Mouse (Mus musculus): Measurements from ENCODE around the gene Zfp593.
A peak's percentile ranks its signal among the peaks of the same experiment; 100 is the strongest.
"Not testable (repeated sequence)": the region's sequence is repeated elsewhere in the genome, so short reads cannot be mapped to it uniquely, and the experiment has no call there.

The Zfp593 gene

DNA sequence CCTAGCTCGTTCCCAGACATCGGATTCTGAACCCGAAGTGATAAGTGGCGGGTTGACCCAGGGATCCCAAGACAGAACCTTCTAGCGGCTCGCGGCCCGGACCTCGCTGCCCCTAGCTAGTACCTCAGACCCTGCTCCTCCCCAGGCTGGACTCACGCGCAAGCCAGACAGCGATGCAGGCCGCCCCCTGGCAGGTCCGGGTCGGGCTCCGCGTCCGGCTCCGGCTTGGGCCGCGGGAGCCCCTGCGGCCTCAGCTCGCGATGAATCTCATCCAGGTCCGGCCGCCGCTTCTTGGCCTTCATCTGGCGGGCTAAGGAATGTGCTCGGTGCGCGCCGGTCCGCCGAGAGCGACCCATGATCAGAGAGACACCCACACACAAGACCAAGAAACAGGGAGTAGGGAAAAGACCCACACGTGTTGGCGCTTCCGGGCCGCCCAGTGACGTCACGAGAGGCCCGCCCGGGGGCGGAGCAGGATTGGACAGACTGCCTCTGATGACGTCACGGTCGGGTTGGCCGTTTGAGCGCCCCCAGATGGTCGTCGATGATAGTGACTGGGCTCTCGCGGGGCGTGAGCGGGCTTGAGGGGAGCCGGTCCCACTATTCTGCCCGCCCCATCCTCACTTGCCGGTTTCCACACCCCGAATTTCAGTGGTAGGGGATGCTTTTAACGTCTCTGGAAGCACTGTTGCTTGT is at the start of gene Zfp593:
TSS of gene Zfp593 (minus strand) at position 445 of the 696 bp plus-strand sequence.
- DNase-seq (ENCODE audit: low spot score in 2 of 2) = peak; percentile 89 to 93

GRCm38 (mm10) chr4:134293692-134294163 is 48.3 kb upstream of the Zfp593 start:
- no peak for DNase-seq (ENCODE audit: low spot score in 2 of 2)

DNA sequence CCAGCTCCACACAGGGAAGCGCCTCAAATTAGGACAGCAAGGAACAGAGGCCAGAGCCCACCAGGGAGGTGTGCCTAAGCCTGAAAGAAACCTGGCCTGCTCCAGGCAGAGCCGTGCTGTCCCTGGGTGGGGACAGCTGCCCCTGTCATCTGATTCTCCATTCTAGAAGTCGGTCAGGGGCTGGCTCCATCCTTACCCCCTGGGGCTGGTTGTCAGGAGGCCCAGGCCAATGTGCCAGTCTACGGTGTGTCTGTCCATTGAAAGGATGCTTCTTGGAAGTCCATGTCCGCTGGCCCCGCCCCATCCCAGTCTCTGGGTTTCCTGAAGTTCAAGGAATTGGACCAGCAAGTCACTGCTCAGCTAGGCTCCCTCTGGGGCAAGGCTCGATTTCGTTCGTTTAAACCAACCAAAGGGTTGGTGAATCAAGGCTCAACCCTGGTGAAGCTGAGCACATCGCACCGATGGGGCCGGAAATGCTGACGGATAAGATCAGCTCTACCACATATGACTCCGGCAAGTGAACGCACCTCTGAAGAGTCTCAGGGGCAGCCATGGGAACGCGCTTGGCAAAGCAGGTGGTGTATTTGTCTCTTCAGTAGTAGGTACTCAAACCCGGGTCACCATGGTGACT is 47.8 kb upstream of the Zfp593 start:
- no peak for DNase-seq (ENCODE audit: low spot score in 2 of 2)

- peak; percentile 44 to 66 for DNase-seq (ENCODE audit: low spot score in 2 of 2)
Observed at GRCm38 (mm10) chr4:134292067-134292466, 46.7 kb upstream of the Zfp593 start.

GRCm38 (mm10) chr4:134288397-134289256 is 43.2 kb upstream of the Zfp593 start:
- DNase-seq (ENCODE audit: low spot score in 2 of 2) = no peak

DNA sequence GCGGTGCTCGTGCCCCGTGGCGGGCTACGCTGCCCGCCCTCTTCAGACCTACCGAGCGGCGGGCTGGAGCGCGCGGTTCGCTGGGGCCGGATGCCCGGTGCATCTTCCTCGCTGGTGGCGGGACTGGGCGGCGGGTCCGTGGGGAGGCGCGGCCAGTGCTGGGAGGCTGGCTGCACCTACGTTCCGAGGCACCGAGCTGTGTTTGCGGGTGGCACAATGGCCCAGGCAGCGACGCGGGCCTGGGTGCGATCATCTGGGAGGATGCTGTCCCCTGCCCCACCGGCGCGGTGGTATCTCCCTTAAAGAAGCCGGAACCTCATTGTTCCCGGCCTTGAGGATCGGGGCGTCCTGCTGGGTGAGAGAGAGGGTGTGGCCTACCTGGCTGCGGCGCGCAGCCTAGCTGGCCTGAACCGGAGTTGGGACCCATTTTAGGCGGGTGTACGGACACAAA is 42.2 kb upstream of the Zfp593 start, which contains the start of gene Pdik1l:
TSS of gene Pdik1l (minus strand) at position 321 of the 451 bp plus-strand sequence.
- peak; percentile 77 to 83 for DNase-seq (ENCODE audit: low spot score in 2 of 2)

GRCm38 (mm10) chr4:134287168-134287564 is 41.8 kb upstream of the Zfp593 start:
- DNase-seq (ENCODE audit: low spot score in 2 of 2) = peak; percentile 93 to 94

DNA sequence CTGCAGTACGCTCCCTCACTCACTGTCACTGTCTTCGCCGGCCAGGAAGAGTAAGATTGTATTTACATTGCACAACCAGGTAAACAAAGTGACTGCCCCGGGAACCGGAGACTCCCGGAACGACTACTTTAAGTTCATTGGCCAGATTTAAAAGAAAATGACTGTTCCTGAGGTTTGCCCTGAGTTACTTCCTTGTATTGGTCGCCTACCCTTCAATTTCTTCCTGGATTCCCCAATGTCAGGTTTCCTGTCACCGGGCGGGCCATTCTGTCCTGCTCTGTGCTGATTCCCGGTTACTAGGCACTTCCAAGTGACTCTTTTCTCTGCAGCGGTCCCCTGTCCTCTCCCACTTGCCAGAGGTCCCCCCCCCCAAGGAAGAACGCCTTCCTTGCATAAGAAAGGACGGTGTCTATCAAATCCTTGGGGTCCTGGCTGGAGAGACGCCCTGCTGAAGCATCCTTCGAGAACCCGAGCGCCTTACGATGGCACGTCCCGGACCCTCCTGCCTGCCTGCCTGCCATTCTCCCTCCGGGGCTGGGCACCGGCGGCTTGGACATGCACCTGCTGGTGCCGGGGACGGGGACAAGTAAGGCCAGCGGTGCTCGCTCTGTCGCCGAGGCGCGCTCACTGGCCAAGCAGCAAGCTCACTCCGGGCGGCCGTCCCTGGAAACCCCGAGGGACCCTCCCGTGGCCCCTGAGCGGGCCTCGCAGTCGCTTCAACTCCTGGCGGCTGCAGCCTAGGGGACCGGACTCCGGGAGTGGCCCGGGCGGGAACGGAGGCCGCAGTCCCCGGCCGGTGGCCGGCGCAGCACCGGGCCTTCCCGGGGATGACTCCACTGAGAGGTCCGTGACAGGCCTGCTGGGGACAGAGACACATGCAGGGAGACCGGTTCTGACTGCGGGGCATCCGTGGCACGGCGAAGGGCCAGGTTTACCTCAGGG is 41.1 kb upstream of the Zfp593 start:
- DNase-seq (ENCODE audit: low spot score in 2 of 2) = no peak

DNA sequence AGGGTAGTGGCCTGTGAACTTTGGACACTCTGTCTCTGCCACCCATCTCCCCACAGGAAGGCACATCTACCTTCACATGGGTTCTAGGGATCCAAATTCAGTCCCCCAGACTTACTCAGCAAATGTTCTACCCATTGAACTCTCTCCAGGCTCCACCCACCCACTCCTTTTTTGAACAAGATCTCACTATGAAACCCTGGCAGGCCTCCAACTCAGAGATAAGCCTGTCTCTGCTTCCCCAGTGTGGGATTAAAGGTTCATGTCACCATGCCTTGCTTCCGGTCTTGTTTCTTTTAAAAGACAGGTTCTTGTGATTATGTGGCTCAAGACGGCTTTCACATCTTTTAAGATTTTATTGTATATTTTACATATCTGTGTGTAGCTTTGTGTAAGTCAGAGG is 39.5 kb upstream of the Zfp593 start:
- peak; percentile 26 to 67 for DNase-seq (ENCODE audit: low spot score in 2 of 2)

- DNase-seq (ENCODE audit: low spot score in 2 of 2) = peak; percentile 78 to 84
Observed at GRCm38 (mm10) chr4:134273417-134274345, 28.3 kb upstream of the Zfp593 start.

DNA sequence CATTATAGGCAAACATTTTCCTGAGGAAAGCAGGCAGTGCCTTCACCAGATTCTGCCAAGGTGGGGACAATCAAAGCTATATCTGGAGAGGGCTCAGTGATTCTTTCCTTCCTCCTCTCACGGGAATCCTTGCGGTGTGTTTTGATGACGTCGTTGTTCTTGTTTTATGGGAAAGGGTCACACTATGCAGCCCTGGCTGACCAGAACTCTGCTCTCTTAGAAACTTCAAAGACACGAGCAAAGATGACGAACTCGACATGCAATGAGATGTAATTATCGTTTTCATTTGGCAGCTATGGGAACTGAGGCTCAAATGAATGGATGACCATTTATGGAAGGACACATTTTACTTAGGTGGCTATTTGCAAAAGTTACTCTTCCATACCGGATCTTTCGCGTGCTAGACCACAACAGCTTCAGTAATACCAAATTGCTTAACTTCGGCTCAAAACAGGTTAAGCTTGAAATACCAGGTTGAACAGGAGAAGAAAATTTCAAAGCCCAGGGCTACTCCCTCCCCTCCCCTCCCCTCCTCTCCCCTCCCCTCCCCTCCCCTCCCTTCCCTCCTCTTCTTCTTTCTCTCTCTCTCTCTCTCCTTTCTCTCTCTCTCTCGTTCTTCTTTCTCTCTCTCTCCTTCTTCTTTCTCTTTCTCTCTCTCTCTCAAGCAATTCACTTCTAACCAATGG is 27.5 kb upstream of the Zfp593 start:
- DNase-seq (ENCODE audit: low spot score in 2 of 2) = no peak

DNA sequence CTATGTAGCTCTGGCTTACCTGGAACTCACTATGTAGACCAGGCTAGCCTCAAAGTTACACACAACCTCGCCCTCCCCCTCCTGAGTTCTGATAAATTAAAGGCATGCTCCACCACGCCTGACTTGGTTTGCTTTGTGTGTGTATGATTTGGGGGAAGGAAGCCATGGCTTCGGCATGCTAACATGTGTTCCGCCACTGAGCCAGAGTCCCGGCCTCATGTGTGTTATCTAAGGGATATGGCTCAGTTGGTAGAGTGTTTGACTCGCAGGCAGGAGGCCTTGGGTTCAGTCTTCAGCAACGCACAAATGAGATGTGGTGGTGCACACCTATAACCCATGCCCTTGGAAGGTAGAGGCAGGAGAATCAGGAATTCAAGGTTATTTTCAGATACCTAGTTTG is 26.6 kb upstream of the Zfp593 start:
- no peak for DNase-seq (ENCODE audit: low spot score in 2 of 2)

DNA sequence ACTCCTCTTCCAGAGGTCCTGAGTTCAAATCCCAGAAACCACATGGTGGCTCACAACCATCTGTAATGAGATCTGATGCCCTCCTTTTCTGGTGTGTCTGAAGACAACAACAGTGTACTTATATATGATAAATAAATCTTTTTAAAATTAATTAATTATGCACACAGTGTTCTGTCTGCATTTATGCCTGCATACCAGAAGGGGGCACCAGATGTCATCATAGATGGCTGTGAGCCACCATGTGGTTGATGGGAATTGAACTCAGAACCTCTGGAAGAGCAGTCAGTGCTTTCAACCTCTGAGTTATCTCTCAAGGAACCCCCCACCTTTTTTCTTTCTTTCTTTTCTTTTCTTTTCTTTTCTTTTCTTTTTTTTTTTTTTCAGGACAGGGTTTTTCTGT is 24.2 kb upstream of the Zfp593 start:
- DNase-seq (ENCODE audit: low spot score in 2 of 2) = not testable (repeated sequence)

- DNase-seq (ENCODE audit: low spot score in 2 of 2) = no peak
Observed at GRCm38 (mm10) chr4:134268102-134268655, 22.8 kb upstream of the Zfp593 start.

DNA sequence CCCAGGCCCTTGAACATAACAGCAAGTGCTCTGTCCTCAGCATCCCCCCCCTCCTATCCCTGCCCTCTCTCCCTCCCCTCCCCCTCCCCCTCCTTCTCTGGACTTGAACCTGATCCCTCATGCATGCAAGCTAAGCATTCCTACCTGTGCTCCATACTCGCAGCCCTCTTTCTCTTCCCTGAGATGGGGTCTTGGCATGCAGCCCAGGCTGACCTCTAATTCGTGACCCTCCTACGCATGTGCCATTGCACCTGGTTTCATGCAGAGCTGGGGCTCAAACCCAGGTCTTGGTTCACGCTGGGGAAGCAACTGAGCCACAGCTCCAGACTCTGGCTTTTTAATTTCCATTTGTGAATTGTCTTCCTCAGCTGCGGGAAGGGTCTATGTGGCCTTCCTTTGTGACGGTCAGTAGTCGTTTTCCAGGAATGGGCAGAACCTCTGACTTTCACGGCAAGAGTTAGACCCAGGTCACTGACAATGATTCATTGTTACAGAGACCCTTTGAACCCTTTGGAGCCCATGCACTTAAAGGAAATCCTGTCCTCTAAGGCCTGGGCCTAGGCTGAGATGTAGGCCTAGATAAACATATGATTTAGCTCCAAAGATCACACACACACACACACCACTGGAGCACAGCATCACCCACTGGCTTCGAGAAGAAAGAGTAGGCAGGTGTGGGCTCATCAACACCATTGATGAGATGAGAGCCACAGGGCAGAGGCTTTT is 20.6 kb upstream of the Zfp593 start:
- DNase-seq (ENCODE audit: low spot score in 2 of 2) = no peak

DNA sequence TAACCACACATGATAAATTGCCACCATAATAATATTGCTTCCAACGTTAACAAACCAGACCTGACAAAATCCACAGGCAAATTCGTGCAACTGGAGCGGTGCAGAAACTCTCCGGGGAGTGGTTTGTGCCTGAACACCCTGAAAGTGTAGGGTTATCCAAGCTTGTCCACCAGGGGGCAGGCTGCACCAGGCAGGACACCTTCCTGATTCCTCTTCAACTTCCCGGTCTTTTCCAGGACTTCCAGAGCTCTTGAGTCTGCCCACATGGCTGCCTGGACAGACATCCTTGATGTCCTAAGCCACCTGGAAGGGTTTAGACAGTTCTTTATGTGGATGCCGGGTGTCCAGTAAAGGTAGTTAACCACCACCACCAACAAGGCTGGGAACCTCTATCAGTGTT is 17.8 kb upstream of the Zfp593 start:
- DNase-seq (ENCODE audit: low spot score in 2 of 2) = no peak

DNA sequence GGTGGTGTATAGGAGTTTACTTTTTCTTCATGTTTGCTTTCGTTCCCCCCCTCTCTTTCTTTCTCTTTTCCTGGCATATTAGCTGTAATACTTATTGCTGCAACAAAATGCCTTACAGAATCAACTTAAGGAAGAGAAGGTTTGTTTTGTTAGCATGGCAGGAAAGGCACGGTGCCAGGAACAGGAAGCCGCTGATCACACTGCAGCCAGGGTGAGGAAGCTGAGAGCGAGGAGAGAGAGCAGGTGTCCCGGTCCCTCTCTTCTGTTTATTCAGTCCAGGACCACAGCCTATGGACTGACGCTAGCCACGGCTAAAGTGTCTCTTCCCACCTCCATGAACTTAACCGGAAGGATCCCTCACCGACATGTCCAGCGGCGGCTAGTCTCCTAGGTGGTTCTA is 13.0 kb upstream of the Zfp593 start:
- no peak for DNase-seq (ENCODE audit: low spot score in 2 of 2)
